Mouse (Mus musculus) lung, embryonic 14.5 days (tissue): ENCODE results near the gene Rbmx. TPM values are rescaled to one million over a fixed set of nuclear protein-coding genes. Genes with fewer than 3 reads are reported as not detected.

ENCODE experiments used
- ATAC-seq: fragments of 200-750 bp; cut with Nextera tagmentation; 2 replicates; pipeline ENCODE4 v1.8.0; 2017; ENCODE audit warnings: mild to moderate bottlenecking, moderate TSS enrichment, moderate library complexity; ENCODE audit not compliant: insufficient read depth
- DNase-seq: peaks from one replicate; pipeline ENCODE4 v3.0.0-alpha.2; 2015
- H3K27ac ChIP-seq: fragments of 300-500 bp; sonication (generic); 2 replicates; pipeline ENCODE4 v1.5.1; 2014; ENCODE audit warnings: low read depth, mild to moderate bottlenecking, moderate library complexity
- H3K27me3 ChIP-seq: fragments of 300-500 bp; sonication (generic); 2 replicates; pipeline ENCODE4 v1.6.1; 2014; ENCODE audit warnings: low read length, control low read depth; ENCODE audit not compliant: insufficient read depth
- H3K36me3 ChIP-seq: fragments of 300-500 bp; sonication (generic); 2 replicates; pipeline ENCODE4 v1.6.1; 2014; ENCODE audit warnings: control low read depth; ENCODE audit not compliant: insufficient read depth
- H3K4me1 ChIP-seq: fragments of 300-500 bp; sonication (generic); 2 replicates; pipeline ENCODE4 v1.6.1; 2014; ENCODE audit warnings: antibody characterized with exemption, control low read depth; ENCODE audit not compliant: insufficient read depth
- H3K4me2 ChIP-seq: fragments of 300-500 bp; sonication (generic); 2 replicates; pipeline ENCODE4 v1.6.1; 2014; ENCODE audit warnings: mild to moderate bottlenecking
- H3K4me3 ChIP-seq: fragments of 300-500 bp; sonication (generic); 2 replicates; pipeline ENCODE4 v1.5.1; 2014; ENCODE audit warnings: low read depth, low read length
- H3K9ac ChIP-seq: fragments of 300-500 bp; sonication (generic); 2 replicates; pipeline ENCODE4 v1.6.1; 2014
- H3K9me3 ChIP-seq: fragments of 300-500 bp; sonication (generic); 2 replicates; pipeline ENCODE4 v1.6.1; 2016; ENCODE audit warnings: low read depth, low read length, control low read depth
- CTCF ChIP-seq: IDR thresholded peaks from 2 replicates; pipeline ENCODE4 v1.5.1; 2016; ENCODE audit warnings: antibody characterized with exemption, low read depth
- WGBS: fragments of 180-500 bp; shearing (Covaris S2); extraction: QIAGEN DNeasy Blood & Tissue Kit; methylation state at CpG from one replicate; pipeline ENCODE4 v1.1.7; 2014; 5-methylcytosine and 5-hydroxymethylcytosine counted together
- polyA plus RNA-seq: library from polyadenylated mRNA; unstranded; fragments of >200 nt; fragmentation: Nextera tagmentation; extraction: Ambion mirVana; gene quantifications from 2 replicates; pipeline ENCODE4 v1.2.1, GENCODE M21; 2014

Rbmx gene
- 156 and 165 TPM in 2 replicates for polyA plus RNA-seq

GRCm38 (mm10) chrX:57392367-57393246 is at the start of gene Rbmx:
Rbmx (minus strand) TSS chrX:57393036.
- TF ChIP-seq CTCF: no peak
- H3K9me3 ChIP-seq: no peaks in the 10 kb centered on the region

DNA sequence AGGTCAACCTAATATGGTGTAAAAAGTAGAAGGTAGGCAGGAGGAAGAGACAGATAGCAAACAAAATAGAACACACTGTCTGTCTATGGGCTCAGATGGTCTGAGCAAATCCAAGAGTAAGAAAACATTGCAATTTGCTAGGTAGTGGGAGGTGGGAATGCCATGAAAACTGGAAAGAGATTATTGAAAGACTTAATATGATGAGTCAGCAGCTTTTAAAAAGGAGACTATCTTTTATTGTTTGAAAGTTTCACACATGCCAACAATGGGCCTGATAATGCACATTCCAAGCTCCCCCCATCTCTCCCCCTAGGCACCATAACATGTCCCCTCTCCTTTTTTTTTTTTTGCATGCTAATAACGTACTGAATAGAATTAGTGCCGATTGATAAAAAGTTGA is 41.1 kb upstream of the Rbmx start:
- no peak for TF ChIP-seq CTCF
- H3K36me3 ChIP-seq: no peaks in the 10 kb centered on the region
- H3K4me2 ChIP-seq: no peak overlapping the region
- no peaks in the 10 kb centered on the region for H3K27me3 ChIP-seq
- H3K27ac ChIP-seq: no peak overlapping the region
- H3K9ac ChIP-seq: no peak overlapping the region
- no peak for ATAC-seq
- H3K4me3 ChIP-seq: no peak overlapping the region
- 91% methylated on average over 2 of the region's 2 CpGs for WGBS
- no peaks in the 10 kb centered on the region for H3K9me3 ChIP-seq
- H3K4me1 ChIP-seq: no peaks in the 10 kb centered on the region
- DNase-seq: no peak

More at GRCm38 (mm10) chrX:57392367-57393246, at the start of gene Rbmx:
- Histone ChIP-seq H3K27ac (peak within 1 kb of the TSS; percentile 96), H3K9ac (peak within 1 kb of the TSS; percentile 76), H3K4me1 (no peaks in the 10 kb centered on the region), H3K4me3 (peak within 1 kb of the TSS; percentile 54), H3K36me3 (peaks cover 22% of the 10 kb centered on the region), H3K4me2 (peak within 1 kb of the TSS; percentile 58), H3K27me3 (no peaks in the 10 kb centered on the region)
- ATAC-seq (peak; percentile 97), DNase-seq (peak; percentile 95)
- 13% methylated on average over 50 of the region's 50 CpGs for WGBS

DNA sequence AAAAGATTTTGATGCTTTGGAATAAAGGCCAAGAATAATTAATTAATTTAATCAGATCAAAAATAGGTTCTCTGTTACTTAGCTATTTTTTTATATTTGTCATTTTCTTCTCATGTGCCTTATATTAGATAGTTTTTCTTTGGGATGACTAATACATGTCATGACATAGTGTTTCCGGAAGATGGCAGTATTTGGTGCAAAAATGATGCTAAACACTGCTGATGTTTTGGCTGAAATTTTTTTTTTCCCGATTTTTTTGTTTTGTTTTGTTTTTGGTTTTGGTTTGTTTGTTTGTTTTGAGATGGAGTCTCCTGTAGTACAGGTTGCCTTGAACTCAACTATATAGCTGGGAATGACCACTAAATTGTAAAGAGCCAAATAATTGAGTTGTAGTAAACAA is 38.8 kb upstream of the Rbmx start:
- H3K4me2 ChIP-seq: no peak overlapping the region
- no peaks in the 10 kb centered on the region for H3K36me3 ChIP-seq
- no peak overlapping the region for H3K4me3 ChIP-seq
- no peaks in the 10 kb centered on the region for H3K4me1 ChIP-seq
- H3K27me3 ChIP-seq: no peaks in the 10 kb centered on the region
- ATAC-seq (no peak), DNase-seq (peak; percentile 52)
- TF ChIP-seq CTCF: peak; percentile 53
- 3% methylated on average over 2 of the region's 2 CpGs for WGBS
- no peaks in the 10 kb centered on the region for H3K9me3 ChIP-seq
- no peak overlapping the region for H3K27ac ChIP-seq
- H3K9ac ChIP-seq: no peak overlapping the region

DNA sequence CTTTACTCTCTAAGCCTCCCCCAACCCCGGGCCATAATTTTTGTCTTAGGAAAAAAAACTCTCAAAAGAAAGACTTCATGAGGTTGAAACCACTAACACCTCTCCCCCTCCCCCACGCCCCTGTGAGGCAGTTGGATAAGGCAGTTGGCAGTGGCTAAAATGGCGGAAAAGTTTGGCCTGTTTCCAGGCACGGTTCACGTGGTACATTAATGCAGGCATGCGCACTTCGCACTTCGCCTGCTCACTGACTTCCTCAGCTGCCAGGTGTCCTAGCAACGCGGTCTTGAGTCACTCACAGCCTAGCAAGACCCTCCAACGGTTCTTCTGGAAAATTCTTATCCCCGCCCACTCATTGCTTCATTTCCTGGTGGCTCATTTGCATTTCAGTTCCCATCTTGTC is 15.9 kb upstream of the Rbmx start, which contains the start of gene Gm364:
Gene Gm364, plus strand, starts transcription at position 386 of the 400 bp plus-strand sequence.
- Histone ChIP-seq H3K4me1 (no peaks in the 10 kb centered on the region), H3K27me3 (no peaks in the 10 kb centered on the region), H3K4me2 (no peak within 1 kb of the TSS), H3K4me3 (no peak within 1 kb of the TSS), H3K9me3 (no peaks in the 10 kb centered on the region), H3K36me3 (no peaks in the 10 kb centered on the region), H3K9ac (no peak within 1 kb of the TSS), H3K27ac (no peak within 1 kb of the TSS)
- no peak for TF ChIP-seq CTCF
- DNase-seq (no peak), ATAC-seq (no peak)
- 83% methylated on average over 12 of the region's 12 CpGs for WGBS

DNA sequence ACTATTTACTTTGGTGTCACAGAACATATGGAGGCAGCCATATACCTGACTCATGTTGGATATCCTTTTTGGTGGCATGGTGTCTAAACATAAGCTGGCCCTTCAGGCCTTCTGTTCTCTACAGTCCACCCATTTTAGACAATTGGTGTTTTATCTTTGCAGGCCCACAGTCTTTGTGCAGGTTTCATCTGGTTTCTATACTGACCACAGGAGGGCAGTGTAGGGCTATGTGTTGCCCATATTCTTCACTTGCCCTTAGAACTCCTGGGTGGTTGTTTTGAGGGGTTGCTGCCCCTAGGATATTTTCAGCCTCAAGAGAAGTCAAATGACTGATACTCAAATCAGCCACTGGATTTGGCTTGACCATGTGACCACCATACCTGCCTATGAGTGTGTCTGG is 10.8 kb upstream of the Rbmx start:
- no peaks in the 10 kb centered on the region for H3K9me3 ChIP-seq
- no peak overlapping the region for H3K9ac ChIP-seq
- TF ChIP-seq CTCF: peak; percentile 36
- H3K4me3 ChIP-seq: no peak overlapping the region
- DNase-seq (peak; percentile 18), ATAC-seq (no peak)
- H3K27me3 ChIP-seq: no peaks in the 10 kb centered on the region
- no peaks in the 10 kb centered on the region for H3K36me3 ChIP-seq
- H3K4me2 ChIP-seq: no peak overlapping the region
- no peaks in the 10 kb centered on the region for H3K4me1 ChIP-seq
- no peak overlapping the region for H3K27ac ChIP-seq

DNA sequence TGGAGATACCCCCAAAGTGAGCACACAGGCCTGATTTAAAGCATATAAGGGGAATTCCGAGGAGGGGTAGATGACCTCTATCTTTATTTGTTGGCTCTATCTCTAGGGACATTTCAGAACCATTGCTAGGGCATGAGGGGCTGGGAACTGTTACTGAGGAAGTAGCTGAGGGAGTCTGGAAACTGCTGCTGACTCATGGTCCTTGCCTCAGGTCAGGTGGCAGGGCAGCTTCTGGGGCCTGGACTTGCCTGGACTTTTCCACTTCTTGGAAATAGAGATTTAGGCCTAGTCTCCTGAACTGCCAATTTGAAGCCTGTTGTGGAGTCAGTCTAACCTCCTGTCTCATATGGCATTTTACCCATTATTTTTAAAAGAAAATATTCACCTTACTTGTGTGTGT is 8.6 kb upstream of the Rbmx start:
- no peak for TF ChIP-seq CTCF
- H3K4me2 ChIP-seq: no peak overlapping the region
- no peaks in the 10 kb centered on the region for H3K4me1 ChIP-seq
- no peaks in the 10 kb centered on the region for H3K36me3 ChIP-seq
- H3K4me3 ChIP-seq: no peak overlapping the region
- H3K9me3 ChIP-seq: no peaks in the 10 kb centered on the region
- no peak overlapping the region for H3K27ac ChIP-seq
- no peaks in the 10 kb centered on the region for H3K27me3 ChIP-seq
- ATAC-seq (no peak), DNase-seq (no peak)
- WGBS: 86% methylated on average over 1 of the region's 1 CpGs
- H3K9ac ChIP-seq: no peak overlapping the region

GRCm38 (mm10) chrX:57393412-57393811 is 576 bp upstream of the Rbmx start:
- DNase-seq (peak; percentile 8), ATAC-seq (peak; percentile 38; the same call in 1 of the 2 replicates)
- 18% methylated on average over 7 of the region's 7 CpGs for WGBS
- Histone ChIP-seq H3K4me2 (peak overlapping the region; percentile 50), H3K27ac (no peak overlapping the region), H3K36me3 (peaks cover 15% of the 10 kb centered on the region), H3K4me3 (peak overlapping the region; percentile 54), H3K9ac (peak overlapping the region; percentile 23; the same call in 1 of the 2 replicates), H3K27me3 (no peaks in the 10 kb centered on the region), H3K4me1 (no peaks in the 10 kb centered on the region), H3K9me3 (no peaks in the 10 kb centered on the region)
- TF ChIP-seq CTCF: no peak
